Mouse (Mus musculus): ENCODE measurements around the gene Snap29. TPM values are rescaled to one million over a fixed set of nuclear protein-coding genes. Genes with fewer than 3 reads are reported as not detected.

Snap29 gene
- polyA plus RNA-seq, 1 experiment from 2014 or later = 26.0 TPM

Other genes starting within 250 kb of the Snap29 start
- 264 and 291 TPM in 2 replicates for gene Ube2l3, start 203.3 kb upstream of the Snap29 start, polyA plus RNA-seq (2015; fragmentation: Nextera tagmentation; extraction: Ambion mirVana)
- 2.3 and 2.7 TPM in 2 replicates for gene Rimbp3, start 197.4 kb upstream of the Snap29 start, polyA plus RNA-seq (2015; fragmentation: Nextera tagmentation; extraction: Ambion mirVana)
- 7.6 and 9.5 TPM in 2 replicates for gene Hic2, start 172.4 kb upstream of the Snap29 start, polyA plus RNA-seq (2015; fragmentation: Nextera tagmentation; extraction: Ambion mirVana)
- 77.9 and 94.8 TPM in 2 replicates for gene Tmem191c, start 129.9 kb upstream of the Snap29 start, polyA plus RNA-seq (2015; fragmentation: Nextera tagmentation; extraction: Ambion mirVana)
- gene Serpind1, start 74.6 kb upstream of the Snap29 start, polyA plus RNA-seq (2015; fragmentation: Nextera tagmentation; extraction: Ambion mirVana) = 2.8 and 3.7 TPM in 2 replicates
- gene Pi4ka, start 328 bp downstream of the Snap29 start, polyA plus RNA-seq (2015; fragmentation: Nextera tagmentation; extraction: Ambion mirVana) = 73.7 and 74.8 TPM in 2 replicates
- 72.4 and 88.8 TPM in 2 replicates for gene Crkl, start 46.0 kb downstream of the Snap29 start, polyA plus RNA-seq (2015; fragmentation: Nextera tagmentation; extraction: Ambion mirVana)
- gene Aifm3, start 83.6 kb downstream of the Snap29 start, polyA plus RNA-seq (2015; fragmentation: Nextera tagmentation; extraction: Ambion mirVana) = 13.6 and 22.2 TPM in 2 replicates
- 145 and 151 TPM in 2 replicates for gene Lztr1, start 102.7 kb downstream of the Snap29 start, polyA plus RNA-seq (2015; fragmentation: Nextera tagmentation; extraction: Ambion mirVana)
- 60.7 and 62.7 TPM in 2 replicates for gene Thap7, start 125.2 kb downstream of the Snap29 start, polyA plus RNA-seq (2015; fragmentation: Nextera tagmentation; extraction: Ambion mirVana)
- gene Lrrc74b, start 155.3 kb downstream of the Snap29 start, polyA plus RNA-seq (2015; fragmentation: Nextera tagmentation; extraction: Ambion mirVana) = 1.3 and 2.0 TPM in 2 replicates
- gene P2rx6, start 155.9 kb downstream of the Snap29 start, polyA plus RNA-seq (2015; fragmentation: Nextera tagmentation; extraction: Ambion mirVana) = 3.0 and 3.5 TPM in 2 replicates
- 43.7 and 49.5 TPM in 2 replicates for gene Slc7a4, start 177.2 kb downstream of the Snap29 start, polyA plus RNA-seq (2015; fragmentation: Nextera tagmentation; extraction: Ambion mirVana)
- gene Smpd4, start 213.4 kb downstream of the Snap29 start, polyA plus RNA-seq (2015; fragmentation: Nextera tagmentation; extraction: Ambion mirVana) = 27.6 and 28.4 TPM in 2 replicates
- gene Ccdc74a, start 240.5 kb downstream of the Snap29 start, polyA plus RNA-seq (2015; fragmentation: Nextera tagmentation; extraction: Ambion mirVana) = 11.6 and 14.6 TPM in 2 replicates